Mouse (Mus musculus) myocyte (in vitro differentiated cells): ENCODE results near the gene Tgfbrap1.

ENCODE experiments used
- CEBPB ChIP-seq: IDR thresholded peaks from 2 replicates; pipeline ENCODE4 v1.6.1; 2011; ENCODE audit warnings: mild to moderate bottlenecking, moderate library complexity; ENCODE audit not compliant: poor library complexity, insufficient read depth, severe bottlenecking
- MAX ChIP-seq: IDR thresholded peaks from one replicate; pipeline ENCODE4 v1.6.1; 2011; ENCODE audit warnings: low read depth, mild to moderate bottlenecking, control low read depth
- MYOD1 ChIP-seq, 3 experiments: IDR thresholded peaks; one replicate each; pipeline ENCODE4 v1.6.1; 2011; ENCODE audit warnings: control low read depth in 2 of 3, low read depth in 2 of 3, mild to moderate bottlenecking in 2 of 3, moderate library complexity in 1 of 3; ENCODE audit not compliant: insufficient read length in 2 of 3, control insufficient read depth in 1 of 3
- MYOG ChIP-seq, 3 experiments: IDR thresholded peaks; one replicate each; pipeline ENCODE4 v1.6.1; 2011; ENCODE audit warnings: control low read depth in 2 of 3, low read depth in 2 of 3, mild to moderate bottlenecking in 2 of 3; ENCODE audit not compliant: insufficient read length in 2 of 3, control insufficient read depth in 1 of 3, insufficient read depth in 1 of 3
- POLR2A ChIP-seq: IDR thresholded peaks from one replicate; pipeline ENCODE4 v1.6.1; 2011; ENCODE audit warnings: low read depth, mild to moderate bottlenecking, control low read depth, moderate library complexity; ENCODE audit not compliant: insufficient read length
- POLR2AphosphoS2 ChIP-seq: IDR thresholded peaks from one replicate; pipeline ENCODE4 v1.6.1; 2011; ENCODE audit warnings: low read depth, control low read depth; ENCODE audit not compliant: insufficient read length
- SRF ChIP-seq: IDR thresholded peaks from one replicate; pipeline ENCODE4 v1.6.1; 2011; ENCODE audit warnings: low read depth; ENCODE audit not compliant: control insufficient read depth, insufficient read length
- TCF12 ChIP-seq: IDR thresholded peaks from one replicate; pipeline ENCODE4 v1.6.1; 2011; ENCODE audit warnings: mild to moderate bottlenecking, control low read depth; ENCODE audit not compliant: poor library complexity, insufficient read depth, severe bottlenecking
- TCF3 ChIP-seq: IDR thresholded peaks from one replicate; pipeline ENCODE4 v1.6.1; 2011; ENCODE audit warnings: low read depth, control low read depth; ENCODE audit not compliant: insufficient read length
- USF1 ChIP-seq: IDR thresholded peaks from one replicate; pipeline ENCODE4 v1.6.1; 2011; ENCODE audit warnings: low read depth, mild to moderate bottlenecking, control low read depth, moderate library complexity

DNA sequence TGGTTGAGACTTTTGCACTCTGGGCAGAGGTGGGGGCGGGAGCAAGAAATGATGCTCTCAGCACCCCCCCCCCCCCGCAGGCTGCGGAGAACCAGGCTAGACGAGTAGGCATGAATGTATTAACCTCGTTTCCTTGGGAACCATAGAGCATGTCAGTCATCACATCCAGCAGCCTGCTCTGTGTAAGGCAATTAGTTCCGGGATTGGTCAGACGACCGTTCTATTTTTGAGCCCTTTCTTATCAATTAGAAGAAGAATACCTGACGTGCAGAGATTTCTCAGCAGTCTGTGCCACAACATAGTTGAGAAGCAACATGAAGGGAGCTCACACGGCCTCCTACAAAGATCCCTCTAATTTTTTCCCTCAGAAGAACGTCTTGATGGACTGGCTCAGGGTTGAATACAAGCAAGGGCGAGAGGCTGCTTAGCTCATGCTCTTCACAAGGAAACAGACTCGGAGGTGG lies 92.4 kb downstream of the Tgfbrap1 start:
- TF ChIP-seq POLR2A (no peak), MYOD1 (IDR thresholded peaks at IDR 0.05; ENCODE audit: control insufficient read depth in 1 of 3, insufficient read length in 2 of 3, low read depth in 2 of 3) (no peak), MYOG (IDR thresholded peaks at IDR 0.05; ENCODE audit: control insufficient read depth in 1 of 3, insufficient read depth in 1 of 3, insufficient read length in 2 of 3, low read depth in 2 of 3) (no peak), TCF12 (no peak), POLR2AphosphoS2 (no peak), MAX (no peak), CEBPB (no peak), SRF (no peak), USF1 (no peak), TCF3 (no peak)
